ENCODE assay signal across 11 mouse cellular contexts in the genomic region with DNA sequence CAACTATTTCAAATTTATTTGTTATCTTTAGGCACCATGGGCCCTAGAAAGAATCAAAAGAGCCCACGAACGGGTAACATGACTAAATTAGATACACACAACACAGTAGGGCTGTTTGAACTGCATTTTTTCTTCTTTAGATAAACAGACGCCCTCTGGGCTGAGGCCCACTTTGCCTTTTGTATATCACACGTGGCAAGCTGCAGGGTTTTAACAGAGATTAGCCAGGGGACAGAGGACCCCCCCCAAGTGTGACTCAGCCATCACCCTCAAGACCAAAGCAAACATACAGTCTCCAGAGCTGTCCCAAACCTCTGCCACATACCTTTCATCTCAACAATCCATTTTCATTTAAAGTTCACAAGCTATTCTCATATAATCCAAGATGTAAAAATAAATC. TPM values are rescaled to one million over a fixed set of nuclear protein-coding genes. Genes with fewer than 3 reads are reported as not detected.
DNase-seq lines count a peak whose midpoint lies in the region; ATAC-seq and TF ChIP-seq lines count a peak whose summit lies in the region.
"Had no signal": no experiment of that assay in that cellular context is flagged by ENCODE, and none has a peak within 500 bp of the region (broad histone marks: within the 10 kb centered on the region; RNA-seq: fewer than 3 reads in every experiment).

No protein-coding gene starts in this region.

- no peak for TF ChIP-seq CTCF in forebrain, postnatal 0 days (IDR thresholded peaks at IDR 0.05; ENCODE audit: low read depth)

- H3K27me3 ChIP-seq in forebrain, embryonic 11.5 days (ENCODE audit: control insufficient read depth, insufficient read depth, low read length): no peaks in the 10 kb centered on the region
- no peaks in the 10 kb centered on the region for H3K27me3 ChIP-seq in forebrain, postnatal 0 days (ENCODE audit: insufficient read depth, low read length)
- no peaks in the 10 kb centered on the region for H3K27me3 ChIP-seq in lung, embryonic 16.5 days (ENCODE audit: control insufficient read depth, insufficient read depth, low read depth, low read length)
- H3K27me3 ChIP-seq in megakaryocyte, embryonic 14.5 days (replicated peaks): no peaks in the 10 kb centered on the region
- H3K27me3 ChIP-seq: embryonic facial prominence, embryonic 13.5 days; limb, embryonic 12.5 days had no signal

- H3K4me3 ChIP-seq in forebrain, embryonic 11.5 days (ENCODE audit: low read depth, low read length): no peak overlapping the region
- H3K4me3 ChIP-seq in forebrain, postnatal 0 days (ENCODE audit: low read depth, low read length): no peak overlapping the region
- no peak overlapping the region for H3K4me3 ChIP-seq in lung, embryonic 16.5 days (ENCODE audit: low read length)
- H3K4me3 ChIP-seq in megakaryocyte, embryonic 14.5 days (replicated peaks): peak overlapping the region; percentile 35
- H3K4me3 ChIP-seq: embryonic facial prominence, embryonic 13.5 days; limb, embryonic 12.5 days had no signal

- H3K36me3 ChIP-seq in forebrain, embryonic 11.5 days (ENCODE audit: control insufficient read depth, insufficient read depth, low read length): no peaks in the 10 kb centered on the region
- H3K36me3 ChIP-seq in forebrain, postnatal 0 days (ENCODE audit: insufficient read depth): no peaks in the 10 kb centered on the region
- H3K36me3 ChIP-seq in lung, embryonic 16.5 days (ENCODE audit: control insufficient read depth, insufficient read depth, low read length): no peaks in the 10 kb centered on the region
- H3K36me3 ChIP-seq in megakaryocyte, embryonic 14.5 days (replicated peaks; ENCODE audit: low read length): peaks cover 22% of the 10 kb centered on the region
- H3K36me3 ChIP-seq: embryonic facial prominence, embryonic 13.5 days; limb, embryonic 12.5 days had no signal

- H3K4me1 ChIP-seq in forebrain, embryonic 11.5 days (replicated peaks; ENCODE audit: control insufficient read depth, insufficient read depth, low read length): peaks cover 6% of the 10 kb centered on the region; the same call in 1 of the 2 replicates
- no peaks in the 10 kb centered on the region for H3K4me1 ChIP-seq in forebrain, postnatal 0 days (ENCODE audit: insufficient read depth)
- peaks cover 21% of the 10 kb centered on the region for H3K4me1 ChIP-seq in lung, embryonic 16.5 days (replicated peaks; ENCODE audit: control insufficient read depth, insufficient read depth, low read length)
- peaks cover 88% of the 10 kb centered on the region for H3K4me1 ChIP-seq in megakaryocyte, embryonic 14.5 days

- 6% methylated on average over 4 of the region's 4 CpGs for WGBS in forebrain, embryonic 11.5 days
- 12% methylated on average over 4 of the region's 4 CpGs for WGBS in forebrain, postnatal 0 days
- 9% methylated on average over 4 of the region's 4 CpGs for WGBS in lung, embryonic 16.5 days

- H3K27ac ChIP-seq in forebrain, embryonic 11.5 days (ENCODE audit: low read depth, low read length): no peak overlapping the region
- H3K27ac ChIP-seq in forebrain, postnatal 0 days (ENCODE audit: low read depth, low read length): no peak overlapping the region
- H3K27ac ChIP-seq in lung, embryonic 16.5 days (ENCODE audit: low read length): peak overlapping the region; percentile 7; the same call in 1 of the 2 replicates
- H3K27ac ChIP-seq: embryonic facial prominence, embryonic 13.5 days; limb, embryonic 12.5 days had no signal

- H3K4me2 ChIP-seq in forebrain, embryonic 11.5 days (ENCODE audit: low read depth, low read length, severe bottlenecking): no peak overlapping the region
- H3K4me2 ChIP-seq in forebrain, postnatal 0 days (ENCODE audit: low read depth): no peak overlapping the region
- H3K4me2 ChIP-seq in lung, embryonic 16.5 days (ENCODE audit: low read depth, low read length): no peak overlapping the region
- H3K4me2 ChIP-seq: embryonic facial prominence, embryonic 13.5 days; limb, embryonic 12.5 days had no signal

- H3K9me3 ChIP-seq in forebrain, embryonic 11.5 days (ENCODE audit: control insufficient read depth, low read length): no peaks in the 10 kb centered on the region
- H3K9me3 ChIP-seq in forebrain, postnatal 0 days (ENCODE audit: low read length): no peaks in the 10 kb centered on the region
- H3K9me3 ChIP-seq in lung, embryonic 16.5 days (ENCODE audit: control insufficient read depth, low read length): no peaks in the 10 kb centered on the region
- H3K9me3 ChIP-seq in megakaryocyte, embryonic 14.5 days: no peaks in the 10 kb centered on the region
- H3K9me3 ChIP-seq: embryonic facial prominence, embryonic 13.5 days; limb, embryonic 12.5 days had no signal

- no peak overlapping the region for H3K9ac ChIP-seq in forebrain, embryonic 11.5 days (ENCODE audit: low read length)
- no peak overlapping the region for H3K9ac ChIP-seq in forebrain, postnatal 0 days
- H3K9ac ChIP-seq in lung, embryonic 16.5 days (ENCODE audit: low read length): no peak overlapping the region
- H3K9ac ChIP-seq: embryonic facial prominence, embryonic 13.5 days; limb, embryonic 12.5 days had no signal

- ATAC-seq in forebrain, embryonic 11.5 days (replicated peaks; ENCODE audit: low FRiP score): peak; percentile 60; the same call in 1 of the 2 replicates
- no peak for ATAC-seq in forebrain, postnatal 0 days
- peak; percentile 70; the same call in 1 of the 2 replicates for ATAC-seq in lung, embryonic 16.5 days (ENCODE audit: low read depth)

- no peak for DNase-seq in forebrain, embryonic 11.5 days (ENCODE audit: low spot score)
- DNase-seq in forebrain, postnatal 0 days: no peak
- DNase-seq in lung, postnatal 25 days (ENCODE audit: low spot score): no peak
- peak; percentile 27 for DNase-seq in embryo, embryonic 9.5 days (ENCODE audit: extremely low spot score)
- DNase-seq in T-cell, adult 2 months (ENCODE audit: low spot score): no peak
- DNase-seq in neural tube, embryonic 10.5 days (ENCODE audit: extremely low spot score, low spot score): no peak
- DNase-seq: gastrocnemius, postnatal 25 days had no signal

RNA-seq across cellular contexts. Expression of a gene that starts 42.1 kb away (rescaled TPM):
- polyA plus RNA-seq in forebrain, embryonic 11.5 days (2014; fragmentation: Nextera tagmentation; extraction: Ambion mirVana): 29.4 and 31.9 TPM in 2 replicates
- total RNA-seq in forebrain, postnatal 0 days (2014; rRNA removed): 17.0 and 28.7 TPM in 2 replicates
- polyA plus RNA-seq in forebrain, postnatal 0 days (2015; fragmentation: Nextera tagmentation; extraction: Ambion mirVana): 11.3 and 17.2 TPM in 2 replicates
- polyA plus RNA-seq in lung, embryonic 16.5 days (2015; fragmentation: Nextera tagmentation; extraction: Ambion mirVana): 19.4 and 20.8 TPM in 2 replicates
- polyA plus RNA-seq in megakaryocyte, embryonic 14.5 days (2012; ENCODE audit: insufficient read depth, low replicate concordance): 0.75 and 1.5 TPM in 2 replicates

RNA-seq across cellular contexts. Expression of a gene that starts 42.6 kb away (rescaled TPM):
- 294 and 318 TPM in 2 replicates for polyA plus RNA-seq in forebrain, embryonic 11.5 days (2014; fragmentation: Nextera tagmentation; extraction: Ambion mirVana)
- 399 and 404 TPM in 2 replicates for total RNA-seq in forebrain, postnatal 0 days (2014; rRNA removed)
- polyA plus RNA-seq in forebrain, postnatal 0 days (2015; fragmentation: Nextera tagmentation; extraction: Ambion mirVana): 240 and 249 TPM in 2 replicates
- 213 and 228 TPM in 2 replicates for polyA plus RNA-seq in lung, embryonic 16.5 days (2015; fragmentation: Nextera tagmentation; extraction: Ambion mirVana)
- polyA plus RNA-seq in megakaryocyte, embryonic 14.5 days (2012; ENCODE audit: insufficient read depth, low replicate concordance): 3.6 and 19.1 TPM in 2 replicates

Comparison
In these comparisons a context has a peak if more than half of its experiments do, and no peak if none do; other contexts are left out.
1. RNA of a gene that starts 42.6 kb away (polyA plus RNA-seq): 294 to 318 TPM in forebrain, embryonic 11.5 days, 240 to 249 TPM in forebrain, postnatal 0 days and 213 to 228 TPM in lung, embryonic 16.5 days; 3.6 to 19.1 TPM in megakaryocyte, embryonic 14.5 days; every median in the first group is over 10 times any median in the second.